Mouse (Mus musculus): ENCODE measurements around the gene Gramd1a.

Gene Gramd1a

DNA sequence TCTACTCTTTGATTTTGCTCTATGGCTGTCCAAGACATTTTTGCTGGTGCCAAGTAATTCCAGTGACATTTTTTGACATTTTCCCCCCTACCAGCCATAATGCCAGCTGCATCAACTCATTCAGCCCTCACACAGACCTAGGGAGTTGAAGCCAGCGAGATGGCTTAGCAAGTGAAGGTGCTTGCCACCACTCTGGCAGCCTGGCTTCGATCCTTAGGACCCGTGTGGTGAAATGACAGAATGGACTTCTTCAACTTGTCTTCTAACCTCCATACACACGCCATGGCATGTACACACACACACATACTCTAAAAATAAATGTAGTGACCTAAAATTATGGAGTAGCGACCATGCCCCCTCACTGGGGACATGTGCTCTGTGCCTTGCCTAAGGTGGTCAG, 31.3 kb downstream of the Gramd1a start:
- no peak for DNase-seq (ENCODE audit: inconsistent age in 2 of 2, low spot score in 1 of 2)

DNA sequence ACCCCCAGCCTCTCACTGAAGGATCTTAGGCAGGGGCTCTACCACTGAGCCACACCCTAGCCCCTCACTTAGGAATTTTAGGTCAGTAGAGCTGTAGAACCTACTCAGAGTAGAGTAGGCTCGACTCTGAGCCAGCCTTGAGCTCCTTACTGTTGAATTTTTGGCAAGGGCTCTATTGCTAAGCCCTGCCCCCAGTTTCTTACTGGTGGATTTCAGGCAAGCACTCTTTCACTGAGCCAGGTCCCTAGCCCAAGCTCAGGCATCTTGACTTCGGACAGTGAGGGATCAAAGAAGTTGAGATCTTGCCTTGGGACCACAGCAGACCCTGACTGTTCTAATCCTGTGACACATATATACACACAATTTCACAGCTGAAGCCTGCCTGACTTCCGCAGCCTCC, 32.0 kb downstream of the Gramd1a start:
- no peak for DNase-seq (ENCODE audit: inconsistent age in 2 of 2, low spot score in 1 of 2)

DNA sequence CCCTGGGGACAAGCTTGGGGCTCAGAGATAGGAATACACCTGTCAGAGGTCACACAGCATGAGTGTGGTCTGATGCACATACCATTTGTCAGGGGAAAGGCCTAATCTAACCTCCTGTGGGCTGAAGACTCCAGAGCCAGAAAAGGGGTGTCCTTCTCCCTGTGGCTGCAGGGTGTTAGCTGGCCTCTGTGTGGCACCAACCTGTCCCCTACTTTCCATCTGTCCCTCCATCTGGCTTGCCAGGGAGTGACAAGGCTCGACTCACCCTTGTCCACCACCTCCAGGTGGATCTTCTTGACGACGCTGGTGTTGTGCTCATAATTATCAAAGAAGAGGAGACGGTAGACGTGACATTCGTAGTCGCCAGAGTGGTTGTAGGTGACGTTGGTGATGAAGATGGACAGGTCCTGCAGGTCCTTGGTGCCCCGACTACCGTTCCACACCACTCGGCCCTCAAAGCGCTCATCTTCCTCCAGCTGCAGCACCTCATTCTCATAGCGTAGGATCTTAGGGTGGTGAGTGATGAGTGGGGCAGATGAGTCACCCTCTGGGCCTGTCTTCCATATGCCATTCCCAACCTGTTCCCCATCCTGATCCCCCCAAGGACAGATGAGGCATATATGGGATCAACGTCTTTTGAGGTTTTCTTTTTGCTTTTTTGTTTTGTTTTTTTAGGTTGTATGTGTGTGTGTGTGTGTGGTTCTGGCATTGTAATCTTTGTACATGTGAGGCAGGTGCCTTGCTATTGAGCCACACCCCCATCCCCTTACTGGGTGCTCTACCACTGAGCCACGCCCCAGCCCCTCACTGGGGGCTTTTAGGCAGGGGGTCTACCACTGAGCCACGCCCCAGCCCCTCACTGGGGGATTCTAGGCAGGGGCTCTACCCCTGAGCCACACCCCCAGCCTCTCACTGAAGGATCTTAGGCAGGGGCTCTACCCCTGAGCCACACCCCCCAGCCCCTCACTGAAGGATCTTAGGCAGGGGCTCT, 32.8 kb downstream of the Gramd1a start:
- no peak for DNase-seq (ENCODE audit: inconsistent age in 2 of 2, low spot score in 1 of 2)

DNA sequence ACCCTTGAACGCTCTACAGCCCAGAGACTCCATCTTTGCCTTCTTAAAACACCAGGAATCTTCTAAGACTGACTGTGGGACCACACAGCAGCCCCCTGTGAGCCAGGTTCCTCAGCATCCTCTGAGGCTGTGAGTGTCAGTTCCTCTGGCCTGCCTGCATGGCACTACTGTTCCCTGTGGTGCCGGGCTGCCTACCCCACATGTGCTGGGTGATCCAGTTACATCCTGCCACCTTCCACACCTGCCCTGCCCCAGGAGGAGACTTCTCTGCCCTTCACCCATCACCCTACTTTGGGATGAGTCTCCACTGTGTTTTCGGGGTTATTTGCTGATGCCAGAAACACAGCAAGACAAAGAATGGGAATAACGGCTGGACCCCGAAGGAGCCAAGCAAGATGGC, 36.1 kb downstream of the Gramd1a start:
- no peak for DNase-seq (ENCODE audit: inconsistent age in 2 of 2, low spot score in 1 of 2)

DNA sequence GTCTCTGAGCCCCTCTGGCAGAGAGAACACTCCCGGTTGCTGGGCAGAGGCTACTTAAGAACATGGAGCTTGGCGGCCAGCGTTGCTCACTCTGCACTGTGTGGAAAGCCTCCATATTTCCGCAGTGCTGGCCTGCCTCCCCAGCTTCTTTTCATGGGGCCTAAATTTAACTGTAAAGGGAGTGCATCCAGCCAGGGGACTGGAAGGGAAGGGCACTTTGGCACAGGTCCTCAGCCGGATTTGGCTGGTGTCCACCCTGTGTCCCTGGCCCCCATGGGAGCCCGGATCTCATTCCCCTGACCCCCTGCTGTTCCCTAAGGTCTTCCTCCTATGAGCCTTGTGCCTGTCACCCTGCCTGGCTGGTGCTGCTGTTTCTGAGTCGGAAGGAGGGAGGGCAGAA, 37.2 kb downstream of the Gramd1a start:
- DNase-seq (ENCODE audit: inconsistent age in 2 of 2, low spot score in 1 of 2) = peak in 1 of 2 experiments; percentile 28

DNA sequence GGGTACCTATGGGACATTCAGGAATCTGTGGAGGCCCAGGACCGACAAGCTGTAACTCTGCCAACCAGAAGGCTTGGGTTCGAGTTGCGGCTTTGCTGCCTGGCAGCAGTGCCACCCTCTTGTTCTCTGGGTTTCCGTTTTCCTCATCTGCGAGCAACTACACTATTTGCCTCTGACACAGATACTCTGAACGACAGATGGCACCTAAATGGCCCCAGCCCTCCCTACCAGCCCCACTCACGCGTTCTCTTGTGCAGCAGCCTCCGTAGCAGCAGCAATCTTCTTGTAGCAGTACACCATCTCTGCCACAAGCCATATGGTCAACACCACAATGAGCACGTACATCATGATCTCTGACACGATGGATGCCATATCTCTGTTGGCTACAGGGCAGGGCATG, 38.2 kb downstream of the Gramd1a start:
- DNase-seq (ENCODE audit: inconsistent age in 2 of 2, low spot score in 1 of 2) = no peak

DNA sequence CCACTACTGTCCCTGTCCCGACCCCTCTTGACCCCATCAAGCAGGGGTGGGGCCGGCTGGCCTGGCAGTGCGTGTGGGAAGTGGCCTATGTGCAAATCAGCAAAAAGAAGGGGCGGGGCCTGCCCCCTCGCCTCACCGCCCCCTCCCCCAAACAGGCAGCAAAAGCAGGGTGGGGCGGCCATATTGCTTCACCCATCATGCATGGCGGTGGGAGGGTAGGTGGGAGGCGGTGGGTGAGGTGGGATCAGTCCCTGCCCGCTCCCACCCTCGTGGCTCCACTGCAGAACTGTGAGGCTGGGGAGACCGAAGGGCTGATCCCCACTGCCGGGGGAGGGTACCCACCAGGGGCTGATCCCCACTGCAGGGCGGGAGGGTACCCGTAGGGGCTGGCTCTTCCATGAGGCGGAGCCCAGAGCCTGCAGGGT, 39.0 kb downstream of the Gramd1a start:
- no peak for DNase-seq (ENCODE audit: inconsistent age in 2 of 2, low spot score in 1 of 2)

DNA sequence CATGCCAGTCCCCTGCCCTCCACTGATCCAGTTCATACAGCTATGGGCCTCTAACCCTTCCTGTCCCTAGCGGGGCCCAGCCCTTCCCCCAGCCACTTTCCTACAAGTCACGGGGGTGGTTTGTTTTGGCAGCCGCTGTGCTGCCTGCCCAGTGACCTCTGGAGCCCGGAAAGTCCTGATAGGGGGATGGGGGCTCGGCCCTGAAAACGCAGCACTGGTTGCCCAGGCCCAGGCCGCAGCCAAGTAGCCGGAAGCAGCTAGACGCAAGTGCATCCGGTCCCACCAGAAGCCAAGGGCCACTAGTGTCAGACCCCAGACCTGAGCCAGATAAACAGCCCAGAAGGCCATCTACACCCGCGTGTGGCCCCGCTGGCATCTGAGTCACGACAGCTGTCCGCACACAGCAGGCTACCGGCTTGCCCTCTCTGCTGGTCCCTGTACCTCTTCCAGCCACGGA, 40.1 kb downstream of the Gramd1a start:
- DNase-seq (ENCODE audit: inconsistent age in 2 of 2, low spot score in 1 of 2) = peak; percentile 75 to 87

DNA sequence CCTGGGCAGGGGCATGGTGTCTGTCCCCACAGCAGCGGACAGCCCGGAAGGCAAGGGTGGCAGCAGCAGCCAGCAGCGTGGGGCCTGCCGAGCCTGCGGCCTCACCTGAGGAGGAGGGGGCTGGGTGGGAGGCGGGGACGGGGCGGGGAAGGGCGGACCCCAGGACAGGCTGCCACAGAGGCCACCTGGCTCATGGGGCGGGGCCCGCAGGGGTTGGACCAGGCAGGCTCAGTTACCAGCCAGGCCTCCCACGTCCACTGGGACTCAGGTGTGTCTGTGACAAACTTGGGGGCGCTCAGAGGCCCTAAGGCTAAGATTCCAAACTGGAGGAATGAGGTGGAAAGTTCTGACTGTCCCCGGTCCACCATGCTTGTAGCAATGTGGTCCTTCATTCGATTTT, 40.5 kb downstream of the Gramd1a start, which contains the start of gene Hpn:
Gene Hpn, minus strand, starts transcription at position 109 of the 400 bp plus-strand sequence.
- DNase-seq (ENCODE audit: inconsistent age in 2 of 2, low spot score in 1 of 2) = no peak

DNA sequence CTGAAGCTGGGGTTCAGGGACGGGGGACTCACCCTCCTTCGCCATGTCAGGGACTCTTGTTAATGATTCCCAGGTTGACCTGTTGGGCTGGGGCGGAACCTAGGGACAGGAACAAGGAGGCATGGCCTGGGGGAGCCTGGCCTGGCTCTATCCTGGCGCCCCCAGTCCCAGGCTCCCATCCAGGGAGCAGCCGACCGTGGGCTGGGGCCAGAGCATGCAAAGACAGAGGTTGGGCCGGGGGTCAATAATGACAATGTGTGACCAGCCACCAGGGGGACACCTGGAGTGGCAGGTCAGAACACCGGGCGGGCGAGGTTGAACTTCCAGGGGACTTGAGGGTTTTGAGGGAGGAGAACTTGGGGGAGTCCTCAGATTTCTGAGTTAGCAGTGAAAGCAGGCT, 41.0 kb downstream of the Gramd1a start:
- no peak for DNase-seq (ENCODE audit: inconsistent age in 2 of 2, low spot score in 1 of 2)

DNA sequence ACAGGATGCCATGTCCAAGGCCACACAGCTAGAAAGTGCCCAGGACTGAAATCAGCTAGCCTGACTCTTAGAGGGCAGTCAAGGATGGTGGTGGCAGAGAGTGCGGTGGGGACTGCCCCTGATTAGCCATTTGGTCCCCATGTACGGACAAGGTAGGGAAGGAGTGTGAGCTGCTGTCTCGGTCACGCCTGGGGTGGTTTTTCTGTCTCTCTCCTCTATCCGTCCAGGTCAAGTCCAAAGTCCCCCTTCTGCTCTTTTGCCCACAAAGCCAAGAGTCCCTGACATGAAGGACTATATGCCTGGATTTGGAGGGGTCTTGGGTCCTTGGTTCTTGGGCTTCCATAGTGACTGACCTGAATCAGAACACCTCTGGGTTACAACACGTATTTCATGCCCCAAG, 41.9 kb downstream of the Gramd1a start:
- no peak for DNase-seq (ENCODE audit: inconsistent age in 2 of 2, low spot score in 1 of 2)

DNA sequence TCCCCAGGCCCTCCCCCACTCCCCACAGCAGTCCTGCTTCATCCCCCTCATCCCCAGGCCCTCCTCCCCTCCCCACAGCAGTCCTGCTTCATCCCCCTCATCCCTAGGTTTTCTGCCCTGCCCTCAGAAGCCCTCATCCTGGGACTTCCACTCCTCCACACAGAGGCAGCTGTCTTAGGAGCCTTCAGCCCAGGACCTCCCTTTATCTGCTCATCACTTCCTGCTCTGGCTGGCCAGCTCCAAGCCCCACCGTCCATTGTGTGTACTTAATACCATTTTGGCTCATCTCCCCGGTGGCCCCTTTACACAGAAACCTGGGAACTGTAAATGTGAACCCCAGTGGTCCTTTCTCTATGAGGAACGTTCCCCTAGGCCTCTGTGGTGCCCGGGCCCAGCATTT, 43.7 kb downstream of the Gramd1a start:
- no peak for DNase-seq (ENCODE audit: inconsistent age in 2 of 2, low spot score in 1 of 2)

DNA sequence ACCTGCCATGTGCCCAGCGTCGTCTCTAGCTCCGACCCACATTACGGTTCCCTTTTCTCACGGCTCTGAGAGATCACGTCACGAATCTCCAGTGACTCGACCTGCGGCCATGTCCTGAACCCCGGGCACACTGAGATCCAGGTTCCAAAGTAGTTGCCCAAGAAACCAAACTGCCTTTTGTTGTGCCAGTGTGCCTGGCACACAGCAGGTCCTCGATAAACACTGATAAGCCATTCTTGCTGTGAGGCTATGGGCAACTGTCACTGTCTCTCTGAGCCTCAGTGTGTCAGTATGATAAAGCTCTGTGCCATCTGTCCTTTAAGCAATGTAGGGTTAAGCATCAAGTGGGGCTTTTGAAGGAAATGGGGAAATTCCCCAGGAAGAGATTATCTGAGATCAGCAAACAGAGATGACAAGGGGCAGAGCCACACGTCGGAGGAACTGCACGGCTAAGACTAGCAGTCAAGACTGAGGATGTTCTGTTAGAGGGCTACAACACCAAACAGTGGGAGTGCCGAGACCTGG, 44.8 kb downstream of the Gramd1a start:
- no peak for DNase-seq (ENCODE audit: inconsistent age in 2 of 2, low spot score in 1 of 2)

DNA sequence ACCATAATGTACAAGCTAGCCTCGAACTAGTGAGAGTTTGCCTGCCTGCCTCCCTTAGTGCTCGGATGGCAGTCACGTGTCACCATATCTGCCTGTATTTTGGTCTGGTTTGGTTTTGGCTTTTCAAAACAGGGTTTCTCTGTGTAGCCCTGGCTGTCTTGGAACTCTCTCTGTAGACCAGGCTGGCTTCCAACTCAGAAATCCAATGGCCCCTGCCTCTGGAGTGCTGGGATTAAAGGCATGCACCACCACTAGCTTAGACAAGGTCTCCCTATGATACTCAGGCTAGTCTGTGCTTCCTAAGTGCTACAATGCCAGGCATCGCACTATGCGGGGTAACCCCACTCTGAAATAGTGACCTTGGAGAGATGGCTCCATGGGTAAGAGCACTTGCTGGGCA, 45.9 kb downstream of the Gramd1a start:
- no peak for DNase-seq (ENCODE audit: inconsistent age in 2 of 2, low spot score in 1 of 2)

DNA sequence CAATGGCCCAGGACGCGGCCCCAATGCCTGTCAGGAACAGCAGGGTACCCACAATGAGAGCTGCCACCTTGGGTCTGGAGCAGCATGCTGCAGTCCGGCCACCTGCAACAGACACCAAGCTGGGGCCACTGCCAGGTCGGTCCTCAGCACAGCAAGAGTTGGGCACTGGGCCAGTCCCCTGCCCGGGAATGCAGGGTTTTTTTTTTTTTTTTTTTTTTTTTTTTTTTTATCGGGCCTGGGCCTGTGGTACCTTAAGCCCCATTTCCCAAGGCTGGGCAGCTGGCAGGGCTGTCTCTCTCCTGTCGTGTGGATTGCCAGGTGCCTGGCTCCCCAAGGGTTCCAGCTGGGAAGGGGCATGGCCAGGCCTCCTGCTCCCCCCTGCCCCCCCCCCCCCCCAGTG, 46.6 kb downstream of the Gramd1a start:
- peak in 1 of 2 experiments; percentile 71 for DNase-seq (ENCODE audit: inconsistent age in 2 of 2, low spot score in 1 of 2)

DNA sequence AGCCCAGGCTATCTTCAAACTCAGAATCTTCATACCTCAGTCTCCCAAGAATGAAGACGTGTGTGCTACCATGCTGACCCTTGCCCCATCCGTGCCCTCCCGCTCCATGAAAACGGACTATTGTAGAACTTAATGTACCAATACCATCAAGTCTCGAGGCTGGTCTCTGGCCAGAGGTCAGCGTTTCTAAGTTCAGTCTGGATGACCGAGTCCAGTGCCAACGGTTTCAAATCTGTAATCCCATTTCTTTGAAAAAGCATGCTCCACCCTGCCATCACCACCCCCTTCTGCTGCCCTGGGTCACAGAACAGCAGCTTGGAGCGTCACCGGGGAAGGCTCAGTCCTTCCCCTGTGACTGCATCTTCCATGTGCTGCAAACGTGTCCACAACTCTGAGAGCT, 47.9 kb downstream of the Gramd1a start:
- no peak for DNase-seq (ENCODE audit: inconsistent age in 2 of 2, low spot score in 1 of 2)

DNA sequence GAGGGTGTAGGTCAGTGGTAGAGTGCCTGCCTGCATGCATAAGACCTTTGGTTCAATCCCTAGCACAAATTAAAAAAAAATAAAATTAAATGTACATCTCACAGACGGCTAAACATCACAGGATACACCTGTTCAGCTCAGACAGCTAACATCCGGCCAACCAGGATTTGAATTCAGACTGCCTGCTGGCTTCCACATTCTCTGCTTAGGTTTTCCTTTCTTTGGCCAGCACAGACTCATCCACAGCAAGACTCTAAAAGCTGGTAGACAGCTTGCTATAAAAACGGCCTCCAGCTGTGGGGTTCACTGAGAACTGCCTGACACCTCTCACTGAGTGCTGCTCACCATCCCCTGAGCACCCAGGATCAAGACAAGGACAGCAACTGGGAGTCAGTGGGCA, 49.5 kb downstream of the Gramd1a start:
- DNase-seq (ENCODE audit: inconsistent age in 2 of 2, low spot score in 1 of 2) = no peak

DNA sequence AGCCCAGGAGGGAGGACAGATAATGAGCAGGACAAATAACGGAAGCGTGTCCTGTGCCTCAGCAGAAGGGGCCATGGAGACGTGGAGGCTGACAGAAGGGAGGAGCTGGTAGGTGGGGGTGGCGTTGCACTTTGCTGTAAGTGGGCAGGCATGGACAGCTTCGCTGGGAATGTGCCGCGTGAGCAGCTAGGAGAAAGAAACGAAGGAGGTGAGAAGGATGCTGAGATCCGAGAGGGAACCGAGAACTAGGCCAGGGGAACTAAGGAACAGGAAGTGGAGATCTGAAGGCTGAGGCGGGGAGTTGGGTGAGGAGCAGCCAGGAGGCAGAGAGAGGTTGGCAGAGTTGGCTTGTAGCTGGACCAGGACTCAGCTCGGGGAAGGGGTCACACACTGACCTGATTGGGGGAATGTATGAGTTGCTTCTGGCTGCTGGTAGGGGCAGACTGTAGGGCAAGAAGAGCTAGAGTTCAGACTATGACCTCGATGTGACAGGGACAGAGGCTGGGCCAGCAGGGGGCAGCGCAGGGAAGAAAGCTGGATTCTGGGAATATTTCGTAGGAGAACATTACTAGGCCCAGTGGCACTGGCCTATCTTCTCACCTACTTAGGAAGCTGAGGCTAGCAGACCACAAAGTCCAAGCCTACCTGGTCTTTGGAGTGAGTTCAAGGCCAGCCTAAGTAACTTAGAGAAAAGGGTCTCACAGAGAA, 50.5 kb downstream of the Gramd1a start:
- DNase-seq (ENCODE audit: inconsistent age in 2 of 2, low spot score in 1 of 2) = peak; percentile 71 to 88

DNA sequence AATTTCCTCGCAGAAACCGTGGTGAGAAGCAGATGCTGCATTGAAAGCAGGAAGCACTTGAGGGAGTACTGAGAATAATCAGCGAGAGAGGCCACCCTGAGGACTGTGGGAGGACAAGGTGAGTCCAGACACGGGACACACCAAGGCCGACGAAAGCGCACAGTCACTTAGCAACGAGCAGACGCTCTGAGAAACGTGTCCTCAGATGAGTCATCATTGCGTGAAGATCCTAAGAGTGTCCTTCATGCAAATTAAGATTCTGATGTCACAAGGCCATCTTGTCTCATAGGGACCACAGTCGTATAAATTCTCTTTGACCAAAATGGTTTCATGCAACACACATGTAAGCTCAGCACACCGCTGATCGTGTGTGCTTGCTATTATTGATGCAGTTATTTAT, 54.9 kb downstream of the Gramd1a start:
- DNase-seq (ENCODE audit: inconsistent age in 2 of 2, low spot score in 1 of 2) = peak; percentile 83 to 88

DNA sequence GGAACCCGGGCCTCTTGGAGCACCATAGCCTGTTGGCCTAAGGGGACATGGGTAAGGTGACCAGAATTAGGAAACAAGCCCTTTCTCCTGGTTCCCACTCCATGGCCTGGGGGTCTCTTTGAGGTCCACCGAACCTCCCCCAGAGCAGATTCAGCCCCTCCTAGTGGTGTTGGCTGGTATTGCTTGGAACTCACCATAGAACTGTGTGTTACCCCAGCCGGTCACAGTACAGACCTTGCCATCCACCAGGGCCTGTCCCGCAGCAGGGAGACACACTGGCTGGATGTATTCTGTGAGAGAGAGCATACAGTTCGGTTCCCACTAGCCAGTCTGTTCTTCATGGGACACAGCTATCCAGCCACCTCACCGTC, 56.1 kb downstream of the Gramd1a start:
- DNase-seq (ENCODE audit: inconsistent age in 2 of 2, low spot score in 1 of 2) = peak; percentile 43 to 64

DNA sequence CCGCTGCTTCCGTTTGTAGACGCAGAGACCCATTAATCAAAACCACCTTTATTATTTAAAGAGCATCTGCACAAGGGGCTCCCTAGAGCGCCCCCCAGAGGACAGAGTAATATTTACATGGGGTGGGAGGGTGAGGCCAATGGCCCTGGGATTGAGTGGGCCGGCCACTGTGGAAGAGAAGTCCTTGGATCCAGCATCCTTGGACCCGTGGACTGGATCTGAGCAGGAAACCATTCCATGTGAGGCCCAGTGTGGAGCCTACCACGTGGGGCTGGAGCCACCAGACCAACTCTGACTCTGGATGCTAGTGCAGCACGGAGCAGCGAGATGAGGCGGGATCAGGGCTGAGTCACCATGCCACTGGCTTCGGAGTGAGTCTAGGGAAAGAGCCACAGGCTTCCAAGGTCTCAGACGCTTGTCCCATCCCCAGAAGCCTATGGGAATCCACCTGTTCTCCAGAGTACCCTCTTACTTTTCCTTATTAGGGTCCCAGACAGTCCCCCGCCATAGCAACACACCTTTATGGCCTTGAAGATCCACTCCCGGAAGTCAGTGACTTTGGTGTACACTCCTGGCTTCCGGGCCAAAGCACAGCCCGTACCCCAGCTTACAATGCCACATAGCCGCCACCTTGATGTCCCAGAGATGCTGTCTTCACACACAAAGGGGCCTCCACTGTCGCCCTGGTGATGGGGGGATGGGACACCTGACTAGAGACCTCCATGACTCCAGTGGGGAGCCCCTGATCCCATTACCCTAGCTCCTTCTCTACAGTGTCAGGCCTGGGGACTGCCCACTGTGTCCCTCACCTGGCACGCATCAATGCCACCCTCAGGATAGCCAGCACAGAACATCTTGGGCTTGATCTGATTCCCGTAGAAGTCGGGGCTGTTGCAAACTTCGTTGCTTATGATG, 56.7 kb downstream of the Gramd1a start:
- peak; percentile 82 to 88 for DNase-seq (ENCODE audit: inconsistent age in 2 of 2, low spot score in 1 of 2)

Measured in adrenal gland, adult (tissue).